20 mouse cellular contexts compared by ENCODE assay signal in the genomic region with DNA sequence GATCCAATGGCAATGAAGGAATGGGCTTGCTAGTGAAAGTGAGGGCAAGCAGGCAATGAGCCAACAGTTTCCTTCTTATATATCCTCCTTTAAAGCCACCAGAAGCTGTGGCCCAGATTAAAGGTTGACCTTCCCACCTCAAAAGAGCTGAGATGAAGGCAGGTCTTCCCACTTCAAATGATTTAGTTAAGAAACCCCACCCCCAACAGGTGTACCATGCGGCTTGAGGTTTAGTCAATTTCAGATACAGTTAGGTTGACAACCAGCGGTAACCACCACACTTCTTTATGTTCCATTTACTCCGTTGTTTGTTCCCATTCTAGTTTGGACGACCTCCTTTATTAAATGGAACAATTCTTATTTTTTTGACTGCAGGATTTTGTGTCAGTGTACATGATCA.
A peak's percentile ranks its signal among the peaks of the same experiment; 100 is the strongest.
DNase-seq lines count a peak whose midpoint lies in the region; ATAC-seq lines count a peak whose summit lies in the region.
"Had no signal": no experiment of that assay in that cellular context is flagged by ENCODE, and none has a peak within 500 bp of the region (broad histone marks: within the 10 kb centered on the region; RNA-seq: fewer than 3 reads in every experiment).

No protein-coding gene starts in this region.

- peak; percentile 32 for DNase-seq in CD4-positive helper T cell, adult 2 months (ENCODE audit: low read depth, low spot score)
- peak; percentile 39 for DNase-seq in CD4-positive, CD25-positive, alpha-beta regulatory T cell, adult 2 months (ENCODE audit: low read depth, low spot score)
- DNase-seq in ovary, postnatal 36 days (ENCODE audit: low spot score), result no peak
- DNase-seq in lung, postnatal 14 days, result no peak
- DNase-seq in urinary bladder, adult 2 months (ENCODE audit: low spot score), result no peak
- DNase-seq: adrenal gland, adult 2 months; adrenal gland, postnatal 10 days; adrenal gland, postnatal 25 days; cerebellum, adult 11 months; cerebellum, adult 18-20 months; cerebellum, adult 8-10 months; cerebellum, adult 9-11 months; cerebellum, postnatal 14 days; cerebellum, postnatal 36 days; embryo, embryonic 11 days had no signal

- ATAC-seq in activated CD4-positive, CD25-positive, alpha-beta regulatory T cell, adult 4 months, result peak; percentile 57
- peak; percentile 52 for ATAC-seq in inflammation-experienced regulatory T-cells, adult 6 months
- ATAC-seq: forebrain, embryonic 14.5 days; forebrain, embryonic 16.5 days; Patski had no signal

Comparison
In these comparisons a context has a peak if more than half of its experiments do, and no peak if none do; other contexts are left out.
1. DNase-seq: peak in CD4-positive helper T cell, adult 2 months (single experiment) and CD4-positive, CD25-positive, alpha-beta regulatory T cell, adult 2 months (single experiment); none in ovary, postnatal 36 days (single experiment), lung, postnatal 14 days (single experiment) and urinary bladder, adult 2 months (single experiment).